Mouse (Mus musculus) cerebellum, adult 2 months (tissue): ENCODE measurements at regions not wholly inside any gene's neighbourhood (a gene's known extent, or its start where the extent isn't known, plus 50 kb on each side); places are given as distances from the start of the nearest gene placed in this dataset.

ENCODE experiments used
- CTCF ChIP-seq: fragments of 200-500 bp; IDR thresholded peaks from 2 replicates; pipeline ENCODE4 v1.5.1; 2011; ENCODE audit warnings: low read depth, mild to moderate bottlenecking, control low read depth, low read length, moderate library complexity, borderline replicate concordance; ENCODE audit not compliant: insufficient read depth
- POLR2A ChIP-seq: fragments of 200-500 bp; IDR thresholded peaks from 2 replicates; pipeline ENCODE4 v1.6.1; 2011; ENCODE audit warnings: low read length, control low read depth, borderline replicate concordance; ENCODE audit not compliant: insufficient read depth

GRCm38 (mm10) chr12:92179292-92179691 is 330.3 kb upstream of the Sel1l start:
- TF ChIP-seq CTCF (no peak), POLR2A (no peak)
